Mouse (Mus musculus) layer of hippocampus, adult 8-10 months (tissue): ENCODE results near the gene Ywhag. TPM values are rescaled to one million over a fixed set of nuclear protein-coding genes. Genes with fewer than 3 reads are reported as not detected.

ENCODE experiments used
- DNase-seq, 2 experiments: peaks; one replicate each; pipeline ENCODE4 v3.0.0; 2022; ENCODE audit warnings: low spot score in 2 of 2
- total RNA-seq, 4 experiments: library from RNA; stranded (reverse); gene quantifications; 2 replicates each; pipeline ENCODE4 v1.2.4; 2022

Gene Ywhag
- total RNA-seq = 1,000 to 10,000 TPM; 1,040 to 1,170 (median 1,116) TPM

DNA sequence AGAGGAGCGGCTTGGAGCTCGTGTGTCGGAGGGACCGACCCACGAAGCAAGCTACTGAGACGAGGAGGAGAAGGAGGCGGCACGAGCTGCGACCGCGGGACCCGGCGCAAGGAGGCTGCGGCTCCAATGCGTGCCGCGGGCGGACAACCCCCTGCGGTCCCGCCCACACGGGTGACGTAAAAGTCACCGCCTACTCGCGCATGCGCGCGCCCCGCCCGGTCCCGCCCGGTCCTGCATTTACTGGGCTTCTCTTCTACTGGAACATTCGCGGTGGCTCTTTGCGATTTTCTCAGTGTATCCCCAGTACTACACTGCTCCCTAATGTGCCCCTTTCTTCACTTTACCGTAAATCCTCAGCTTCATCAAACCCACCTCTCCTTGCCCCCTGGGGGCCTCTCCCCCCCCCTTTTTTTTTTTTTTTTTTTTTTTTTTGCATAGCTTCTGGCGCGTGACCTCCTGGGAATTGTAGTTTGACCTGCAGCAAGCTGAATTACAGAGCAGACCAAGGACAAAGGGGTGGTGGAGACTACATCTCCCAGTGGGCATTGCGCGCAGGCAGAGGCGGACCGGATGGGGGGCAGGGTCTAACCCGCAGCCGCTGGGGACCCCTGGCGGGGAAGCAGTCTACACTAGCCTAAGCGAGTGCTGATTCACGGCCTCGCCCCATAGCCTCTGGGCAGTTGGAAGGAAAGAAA, at the start of gene Ywhag:
TSS of gene Ywhag (minus strand) at position 136 of the 695 bp plus-strand sequence.
- DNase-seq = peak; percentile 95 to 96

DNA sequence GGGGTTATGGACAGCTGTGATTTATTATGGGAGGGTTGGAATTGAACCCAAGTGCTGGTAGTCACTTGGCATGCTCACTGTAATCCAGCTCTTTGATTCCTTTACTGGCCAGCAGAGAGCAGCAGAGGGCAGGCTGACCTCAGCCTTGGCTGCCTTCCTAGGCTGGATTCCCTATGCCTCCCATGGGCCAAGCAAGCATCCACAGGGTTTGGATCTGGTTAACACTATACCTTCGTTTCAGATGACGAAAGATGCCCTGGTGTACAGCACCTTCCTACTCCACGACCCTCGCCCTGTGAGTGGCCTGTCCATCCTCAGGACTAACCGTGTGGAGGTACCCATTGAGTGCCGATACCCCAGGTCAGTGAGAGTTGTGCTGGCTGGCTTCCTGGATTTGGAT, 48.0 kb upstream of the Ywhag start:
- no peak for DNase-seq

DNA sequence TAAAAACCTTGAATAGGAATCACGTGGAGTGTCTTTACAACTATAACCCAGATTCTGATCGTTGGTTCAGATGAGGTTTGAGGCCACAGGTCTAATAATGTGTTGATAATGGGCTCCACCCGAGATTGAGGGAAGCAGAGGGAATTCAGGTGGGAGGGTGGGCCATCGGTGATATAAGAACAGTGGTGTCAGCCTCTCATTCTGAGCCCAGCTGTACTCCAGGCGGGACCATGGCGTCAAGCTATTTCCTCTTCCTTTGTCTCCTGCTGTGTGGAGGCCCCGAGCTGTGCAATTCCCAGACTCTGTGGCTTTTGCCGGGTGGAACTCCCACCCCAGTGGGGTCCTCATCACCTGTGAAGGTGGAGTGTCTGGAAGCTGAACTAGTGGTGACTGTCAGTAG, 45.5 kb upstream of the Ywhag start, which contains the start of gene Zp3:
TSS of gene Zp3 (plus strand) at position 196 of the 400 bp plus-strand sequence.
- no peak for DNase-seq

DNA sequence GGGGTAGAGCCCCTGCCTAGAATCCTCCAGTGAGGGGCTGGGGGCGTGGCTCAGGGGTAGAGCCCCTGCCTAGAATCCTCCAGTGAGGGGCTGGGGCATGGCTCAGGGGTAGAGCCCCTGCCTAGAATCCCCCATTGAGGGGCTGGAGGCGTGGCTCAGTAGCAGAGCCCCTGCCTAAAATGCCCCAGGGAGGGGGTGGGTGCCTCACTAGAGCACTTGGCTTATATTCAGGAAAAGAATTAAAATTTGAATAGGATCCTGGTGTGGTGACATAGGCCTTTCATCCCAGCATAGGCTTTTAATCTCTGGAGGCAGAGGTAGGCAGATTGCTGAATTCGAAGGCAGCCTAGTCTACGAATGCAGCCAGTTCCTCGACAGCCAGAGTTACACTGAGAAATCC, 45.0 kb upstream of the Ywhag start:
- DNase-seq = no peak

DNA sequence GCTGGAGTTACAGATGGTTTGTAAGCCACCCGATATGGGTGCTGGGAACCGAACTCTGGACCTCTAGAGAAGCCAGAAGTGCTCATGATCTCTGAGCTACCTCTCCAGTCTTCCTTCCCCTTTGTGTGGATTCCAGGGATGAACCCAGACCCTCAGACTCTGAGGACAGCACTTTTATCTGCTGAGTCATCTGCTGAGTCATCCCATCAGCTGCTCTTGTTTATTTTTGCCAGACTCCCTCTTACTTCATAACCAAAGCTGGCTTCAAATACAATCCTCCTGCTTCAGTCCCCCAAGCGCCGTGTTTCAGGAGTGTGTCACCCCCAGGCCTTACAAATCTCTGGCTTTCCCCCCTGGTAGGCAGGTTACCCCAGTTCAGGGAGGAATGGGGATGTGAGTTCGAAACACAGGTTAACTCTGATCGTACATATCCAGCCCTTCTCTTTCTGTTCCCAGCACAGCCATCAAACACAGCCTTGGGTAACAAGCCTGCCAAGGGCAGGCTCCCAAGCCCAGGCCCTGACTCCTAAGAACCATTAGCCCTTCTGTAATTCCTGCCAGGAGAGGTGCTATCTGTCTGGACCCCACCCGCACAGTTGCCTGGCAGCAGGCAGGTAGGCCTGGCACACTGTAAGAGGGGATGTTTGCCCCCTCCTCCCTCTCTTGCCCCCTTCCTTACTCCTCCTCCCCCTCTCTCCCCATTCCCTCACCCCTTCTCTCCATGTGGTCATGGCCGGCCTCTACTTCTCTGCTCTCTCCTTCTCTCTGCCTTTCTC, 41.7 kb upstream of the Ywhag start:
- DNase-seq = no peak

DNA sequence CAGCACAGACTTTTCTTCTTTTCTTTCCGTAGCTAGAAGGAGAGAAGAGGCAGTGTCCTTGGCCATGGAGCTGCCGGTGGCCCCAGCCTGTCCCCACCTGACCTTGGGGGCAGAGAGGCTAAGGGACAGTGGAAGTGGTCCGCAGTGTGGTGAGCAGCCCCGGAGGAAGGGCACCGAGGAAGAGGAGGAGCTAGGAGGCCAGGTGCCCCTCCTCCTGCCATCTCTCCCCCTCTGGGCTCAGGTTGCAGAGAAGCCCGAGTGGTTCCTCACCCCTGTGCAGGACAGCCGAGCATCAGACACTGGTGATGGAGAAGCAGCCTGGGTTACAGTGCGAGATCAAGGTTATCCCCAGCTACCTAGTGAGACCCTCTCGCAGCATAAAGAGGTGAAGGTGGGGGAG, 39.9 kb upstream of the Ywhag start, which contains the start of gene Ssc4d:
TSS of gene Ssc4d (minus strand) at position 167 of the 400 bp plus-strand sequence.
- DNase-seq = no peak

DNA sequence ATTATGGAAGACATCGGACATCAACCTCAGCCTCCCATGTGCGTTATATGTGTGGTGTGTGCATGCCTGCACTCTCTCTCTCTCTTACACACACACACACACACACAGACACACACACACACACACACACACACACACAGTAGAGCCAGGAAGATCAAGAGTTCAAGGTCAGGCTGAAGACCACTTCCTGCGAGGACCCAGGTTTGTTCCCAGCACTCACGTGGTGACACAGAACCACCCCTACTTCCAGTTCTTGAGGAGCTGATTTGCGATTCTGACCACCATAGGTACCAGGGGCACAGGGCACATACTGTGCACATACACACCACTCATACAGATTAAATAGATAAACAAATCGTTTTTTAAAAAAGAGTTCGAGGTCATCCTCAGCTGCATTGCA, 37.5 kb upstream of the Ywhag start:
- DNase-seq = no peak

DNA sequence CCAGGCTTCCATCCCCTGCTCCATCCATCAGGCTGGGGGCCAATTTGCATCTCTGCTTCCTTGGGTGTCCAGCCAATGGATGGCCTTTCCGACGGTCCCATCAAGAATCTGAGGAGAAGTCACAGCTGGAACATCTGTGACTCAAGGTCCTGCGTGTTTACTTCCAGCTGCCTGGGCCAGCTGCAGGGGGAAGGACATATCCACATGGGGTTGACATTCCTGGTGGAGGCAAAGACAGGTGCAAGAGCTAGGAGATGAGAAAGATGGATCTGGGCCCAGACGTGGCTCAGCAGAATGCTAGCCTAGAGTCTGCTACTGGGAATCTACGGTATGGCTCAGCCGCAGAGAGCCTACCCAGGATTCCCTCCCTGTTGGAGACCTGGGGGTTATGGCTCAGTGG, 35.8 kb upstream of the Ywhag start:
- no peak for DNase-seq

DNA sequence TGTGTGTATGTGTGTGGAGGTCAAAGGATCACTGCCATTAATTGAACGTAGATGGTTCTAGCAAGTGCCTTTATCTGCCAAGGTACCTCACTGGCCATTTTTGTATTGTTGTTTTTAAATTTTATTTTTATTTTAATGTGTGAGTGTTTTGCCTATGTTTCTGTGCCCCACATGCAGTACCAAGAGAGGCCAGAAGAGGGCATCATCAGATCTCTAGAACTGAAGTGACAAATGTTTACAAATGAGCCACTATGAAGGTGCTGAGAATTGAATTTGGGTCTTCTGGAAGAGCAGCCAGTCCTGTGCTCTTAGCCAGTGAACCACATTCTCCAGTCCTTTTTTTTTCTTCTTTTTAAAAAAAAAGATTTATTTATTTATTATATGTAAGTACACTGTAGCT, 34.4 kb upstream of the Ywhag start:
- no peak for DNase-seq

DNA sequence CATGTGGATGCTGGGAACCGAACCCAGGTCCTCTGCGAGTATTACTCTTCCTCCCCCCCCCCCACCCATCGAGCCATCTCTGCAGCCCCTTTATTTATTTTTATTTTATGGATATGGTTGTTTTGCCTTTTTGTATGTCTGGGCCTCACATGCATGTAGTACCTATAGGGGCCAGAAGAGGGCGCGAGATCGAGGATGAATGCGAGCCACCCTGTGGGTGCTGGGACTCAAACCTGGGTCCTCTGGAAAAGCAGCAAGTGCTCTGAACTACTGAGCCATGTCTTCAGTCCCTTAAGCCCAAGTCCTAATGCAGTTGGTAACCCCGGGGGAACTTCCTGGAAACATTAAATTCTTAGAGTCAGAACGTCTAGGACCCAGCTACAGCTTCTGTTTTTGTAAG, 32.5 kb upstream of the Ywhag start:
- no peak for DNase-seq

DNA sequence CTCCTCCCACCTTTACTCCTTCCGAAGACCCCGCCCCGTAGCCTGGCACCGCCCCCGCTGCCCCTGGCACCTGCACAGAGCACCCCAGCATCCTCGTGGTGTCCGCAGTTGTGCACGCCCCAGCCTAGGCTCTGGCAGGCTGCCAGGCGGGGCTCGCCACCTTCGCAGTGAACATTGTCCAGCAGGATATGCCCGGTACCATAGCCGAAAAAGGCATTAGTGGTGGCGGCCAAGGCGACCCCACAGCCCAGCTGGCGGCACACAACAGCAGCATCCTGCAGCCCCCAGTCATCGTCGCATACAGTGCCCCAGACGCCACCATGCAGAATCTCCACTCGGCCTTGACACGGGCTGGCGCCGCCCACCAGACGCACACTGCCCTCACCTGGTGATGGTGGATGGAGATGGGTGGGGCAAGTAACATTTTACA, 31.1 kb upstream of the Ywhag start:
- no peak for DNase-seq

DNA sequence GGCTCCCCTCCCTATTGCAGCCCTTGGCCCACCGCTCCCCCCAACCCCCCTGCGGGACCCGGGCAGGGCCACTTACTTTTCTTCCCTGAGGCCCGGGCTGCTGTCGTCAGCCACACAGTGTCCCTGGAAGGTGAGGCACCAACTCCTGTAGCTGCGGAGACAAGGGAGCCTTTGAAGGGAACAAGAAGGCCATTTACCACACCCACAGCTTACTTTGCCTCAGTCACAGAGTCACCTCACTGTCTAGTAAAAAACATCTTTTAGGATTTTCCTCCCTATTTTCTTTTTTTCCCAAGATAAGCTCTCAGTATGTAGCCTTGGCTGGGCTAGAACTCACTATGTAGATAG, 28.8 kb upstream of the Ywhag start:
- DNase-seq = no peak

DNA sequence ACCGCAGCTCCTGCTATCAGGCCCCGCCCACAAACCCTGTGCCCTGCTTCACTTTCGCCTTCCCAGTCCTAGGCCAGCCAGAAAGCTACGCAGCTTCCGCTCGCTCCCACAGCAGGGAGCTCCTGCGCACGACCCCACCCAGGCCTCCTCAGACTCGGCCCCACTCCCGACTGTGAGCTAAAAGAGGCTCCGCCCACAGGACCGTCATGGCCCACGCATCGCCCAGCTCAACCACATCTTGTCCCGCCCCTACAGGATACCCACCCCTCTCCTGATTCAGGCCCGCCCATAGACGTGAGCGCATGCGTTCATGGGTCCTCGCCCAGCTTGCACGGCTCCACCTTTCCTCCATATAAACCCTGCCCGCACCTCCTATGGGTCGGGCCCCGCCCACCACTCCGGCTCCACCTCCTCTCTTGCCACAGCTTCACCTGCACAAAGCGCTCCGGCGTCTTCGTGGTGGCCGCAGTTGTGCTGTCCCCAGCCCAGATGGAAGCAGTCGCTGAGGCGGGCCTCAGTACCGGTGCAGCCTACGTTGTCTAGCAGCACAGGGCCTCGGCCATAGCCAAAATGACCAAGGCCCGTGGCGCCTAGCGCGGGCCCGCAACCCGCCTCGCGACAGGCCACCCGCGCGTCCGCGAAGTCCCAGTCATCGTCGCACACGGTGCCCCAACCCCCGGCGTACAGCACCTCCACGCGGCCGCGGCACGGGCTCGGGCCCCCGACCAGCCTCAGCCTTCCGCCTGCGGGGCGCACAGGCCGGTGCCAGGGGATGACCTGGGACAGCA, 28.3 kb upstream of the Ywhag start:
- DNase-seq = peak; percentile 97 to 99

DNA sequence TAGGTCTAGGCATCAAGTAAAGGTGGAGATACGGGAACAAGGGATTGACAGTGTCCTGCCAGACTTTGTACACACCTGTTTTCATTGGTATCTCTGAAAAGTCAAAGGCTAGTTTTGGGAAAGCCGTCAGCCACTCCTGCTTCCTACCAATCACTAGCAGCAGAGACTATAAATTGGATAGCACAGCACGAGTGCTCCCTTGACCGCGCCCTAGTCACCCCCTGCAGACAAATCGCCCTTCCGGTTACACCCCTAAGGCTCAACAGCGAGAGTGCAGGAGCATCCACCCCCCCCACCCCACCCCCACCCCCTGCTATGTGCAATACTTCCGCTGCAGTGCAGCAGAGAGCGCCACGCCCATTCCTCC, 27.7 kb upstream of the Ywhag start:
- no peak for DNase-seq

DNA sequence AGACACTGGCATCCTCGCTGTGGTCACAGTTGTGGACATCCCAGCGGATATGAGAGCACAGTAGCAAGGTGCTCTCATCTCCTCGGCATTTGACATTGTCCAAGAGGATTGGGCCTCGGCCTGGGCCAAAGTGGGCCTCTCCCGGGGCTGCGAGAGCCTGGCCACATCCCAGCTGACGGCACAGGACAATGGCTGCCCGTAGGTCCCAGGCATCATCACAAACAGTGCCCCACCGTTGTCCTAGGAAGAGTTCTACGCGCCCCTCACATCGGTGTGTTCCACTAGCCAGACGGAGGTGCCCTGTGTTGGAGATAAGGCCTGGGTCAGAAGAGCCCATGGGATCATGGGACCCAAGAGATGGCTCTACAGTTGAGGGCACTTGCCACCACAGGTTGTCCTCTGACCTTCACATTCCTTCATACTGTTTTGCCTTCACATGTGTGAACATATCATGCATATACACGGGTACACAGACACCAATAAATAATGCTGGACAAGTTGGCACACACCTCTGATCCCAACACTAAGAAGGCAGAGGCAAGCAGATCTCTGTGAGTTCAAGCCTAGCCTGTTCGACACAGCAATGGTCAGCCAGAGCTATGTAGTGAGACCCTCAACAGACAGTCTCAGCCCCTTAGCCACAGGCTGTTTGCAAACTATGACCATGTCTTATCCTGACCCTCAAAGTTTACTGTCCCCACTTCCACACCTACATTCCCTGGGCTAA, 26.7 kb upstream of the Ywhag start:
- no peak for DNase-seq

DNA sequence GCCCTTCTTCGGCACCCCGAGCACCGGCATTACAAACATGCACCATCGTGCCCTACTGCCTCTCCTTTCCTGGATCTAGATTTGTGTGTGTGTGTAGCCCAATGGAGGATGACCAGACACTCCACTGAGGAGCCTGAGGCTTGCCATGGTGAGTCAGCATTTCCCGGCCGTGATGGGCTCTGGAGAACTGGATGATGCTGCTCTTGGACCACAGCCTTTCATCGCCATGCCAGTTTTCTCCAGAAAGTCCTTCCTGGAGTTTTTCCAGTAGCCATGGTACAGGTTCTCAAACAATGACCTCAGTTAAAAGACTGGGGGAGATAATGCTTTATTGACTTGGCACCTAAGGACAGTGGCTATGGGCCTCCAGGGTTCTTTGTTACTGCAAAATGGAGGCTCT, 25.5 kb upstream of the Ywhag start:
- DNase-seq = no peak

DNA sequence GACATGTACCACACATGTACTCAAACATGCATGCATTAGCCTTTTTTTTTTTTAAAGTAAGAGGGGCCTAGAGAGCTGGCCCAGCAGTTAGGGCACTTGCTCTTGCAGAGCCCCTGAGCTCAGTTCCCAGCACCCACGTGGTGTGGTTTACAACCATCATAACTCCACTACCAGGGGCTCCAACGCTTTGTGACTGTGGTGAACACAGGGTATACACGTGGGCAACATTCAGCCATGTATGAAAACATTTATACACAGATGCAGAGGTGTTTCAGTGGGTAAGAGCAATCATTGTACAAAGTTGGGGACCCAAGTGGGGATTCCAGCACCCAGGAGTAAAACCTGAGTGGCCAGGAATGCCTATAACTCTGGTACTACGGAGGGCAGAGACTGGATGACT, 24.0 kb upstream of the Ywhag start:
- no peak for DNase-seq

DNA sequence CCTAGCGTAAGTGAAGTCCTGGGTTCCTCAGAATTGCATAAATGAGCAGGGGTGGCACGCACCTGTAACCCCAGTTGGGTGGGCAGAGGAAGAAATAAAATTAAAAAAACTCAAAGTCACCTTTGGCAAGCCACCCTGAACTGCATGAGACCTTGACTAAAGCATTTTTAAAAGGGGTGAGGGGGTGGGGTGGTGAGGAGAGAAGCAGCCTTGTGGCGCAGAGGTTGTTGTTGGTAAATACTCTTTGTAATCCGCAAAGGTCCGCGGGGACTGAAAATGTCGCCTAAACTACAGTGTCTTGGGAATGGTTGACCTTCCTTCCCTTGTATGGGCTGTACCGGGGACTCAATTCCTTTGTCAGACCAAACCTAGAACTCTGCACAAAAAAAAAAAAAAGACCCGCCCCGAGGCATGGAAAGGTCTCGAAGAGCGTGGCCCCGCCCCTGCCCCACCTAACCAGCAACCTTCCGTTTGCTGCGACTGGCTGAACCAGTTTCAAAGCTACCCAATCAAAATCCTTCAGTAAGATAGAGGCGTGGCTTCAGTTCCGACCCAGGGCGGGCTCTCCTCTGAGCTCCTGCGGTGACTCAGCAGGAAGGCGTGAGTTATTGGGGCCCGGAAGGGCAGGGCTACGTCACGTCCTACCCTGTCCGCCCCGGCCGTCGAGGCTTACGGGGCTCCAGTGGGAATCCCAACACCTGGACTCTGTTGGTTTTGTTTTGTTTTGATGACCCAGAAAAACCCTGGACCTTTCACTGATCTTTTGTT, 23.0 kb upstream of the Ywhag start:
- peak; percentile 93 to 96 for DNase-seq

DNA sequence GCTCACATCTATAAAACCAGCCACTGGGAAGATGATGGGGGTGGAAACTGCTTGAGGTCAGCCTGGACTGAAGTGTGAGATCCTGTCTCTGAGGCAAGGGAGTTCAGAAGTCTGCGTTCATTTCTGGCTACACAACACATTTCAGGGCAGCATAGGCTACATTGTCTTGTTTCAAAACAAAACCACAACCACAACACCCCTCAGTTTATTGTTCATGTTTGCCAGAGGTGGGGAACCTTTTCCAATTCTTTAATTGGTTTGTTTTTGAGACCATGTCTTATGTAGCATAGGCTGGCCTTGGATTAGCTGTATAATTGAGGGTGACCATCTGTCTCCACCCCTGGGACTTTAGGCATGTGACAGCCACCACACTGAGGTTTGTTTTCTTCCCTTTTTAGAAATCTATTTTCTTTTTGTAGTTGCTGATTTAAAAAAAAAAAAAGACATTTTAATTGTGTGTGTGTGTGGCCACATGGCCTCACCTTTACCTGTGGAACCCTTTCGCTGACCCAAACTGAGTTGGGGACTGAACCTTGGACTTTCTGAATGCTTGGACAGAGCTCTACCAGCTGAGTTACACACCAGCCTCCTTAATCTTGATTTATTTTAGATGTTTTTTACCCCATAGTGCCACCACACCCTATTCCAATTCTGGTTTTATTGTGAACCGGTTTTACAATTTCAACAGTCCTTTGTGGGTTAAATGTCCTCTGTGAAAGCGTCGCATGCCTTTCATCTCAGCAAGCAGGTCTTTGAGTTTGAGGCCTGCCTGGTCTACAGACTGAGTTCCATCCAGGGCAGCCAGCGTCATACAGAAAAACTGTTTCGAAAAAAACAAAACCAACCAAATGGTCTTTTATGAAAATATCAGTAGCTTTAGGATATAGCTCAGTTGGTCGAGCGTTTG, 22.1 kb upstream of the Ywhag start:
- no peak for DNase-seq

DNA sequence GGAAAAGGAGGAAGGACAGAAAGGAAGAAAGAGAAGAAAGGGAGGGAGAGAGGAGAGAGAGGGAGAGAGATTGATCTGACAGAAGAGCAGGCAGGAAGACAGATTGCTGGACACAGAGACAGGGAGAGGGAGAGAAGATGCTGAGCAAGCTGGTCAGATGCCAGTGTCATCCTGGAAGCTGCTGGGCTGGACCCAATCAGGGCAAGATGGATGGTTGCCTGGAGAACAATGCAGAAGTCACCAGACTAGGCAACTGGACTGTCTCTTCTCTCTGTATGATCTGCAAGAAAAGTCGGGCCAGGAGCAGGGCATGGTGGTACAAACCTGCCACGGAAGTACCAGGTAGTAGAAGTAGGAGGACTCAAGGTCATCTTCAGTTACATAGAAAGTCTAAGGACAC, 18.4 kb upstream of the Ywhag start:
- DNase-seq = no peak
